Mouse (Mus musculus) lung, postnatal 10 days (tissue): Measurements from ENCODE around the gene Slc35c2.
A peak's percentile ranks its signal among the peaks of the same experiment; 100 is the strongest.

ENCODE experiments used
- DNase-seq: peaks from one replicate; pipeline ENCODE4 v3.0.0; 2021

Slc35c2 gene

DNA sequence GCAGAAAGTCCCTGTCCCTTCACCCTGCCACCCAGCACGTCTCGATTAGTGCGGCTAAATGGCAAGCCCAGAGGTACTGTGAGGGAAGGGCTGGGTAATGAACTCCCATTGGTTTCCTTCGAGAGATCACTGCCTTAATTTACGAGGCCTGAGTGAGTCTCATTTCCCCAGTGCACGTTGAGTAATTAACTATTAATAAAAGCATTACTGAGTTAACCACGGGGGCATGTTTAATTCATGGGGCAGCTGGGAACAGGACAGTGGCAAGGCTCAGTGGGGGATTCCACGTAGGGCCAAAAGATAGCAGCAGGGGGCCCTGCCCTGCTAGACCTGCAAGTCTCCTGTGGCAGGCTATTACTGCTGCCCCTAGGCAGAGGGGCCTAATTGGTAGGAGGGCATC is 16.3 kb downstream of the Slc35c2 start:
- no peak for DNase-seq

DNA sequence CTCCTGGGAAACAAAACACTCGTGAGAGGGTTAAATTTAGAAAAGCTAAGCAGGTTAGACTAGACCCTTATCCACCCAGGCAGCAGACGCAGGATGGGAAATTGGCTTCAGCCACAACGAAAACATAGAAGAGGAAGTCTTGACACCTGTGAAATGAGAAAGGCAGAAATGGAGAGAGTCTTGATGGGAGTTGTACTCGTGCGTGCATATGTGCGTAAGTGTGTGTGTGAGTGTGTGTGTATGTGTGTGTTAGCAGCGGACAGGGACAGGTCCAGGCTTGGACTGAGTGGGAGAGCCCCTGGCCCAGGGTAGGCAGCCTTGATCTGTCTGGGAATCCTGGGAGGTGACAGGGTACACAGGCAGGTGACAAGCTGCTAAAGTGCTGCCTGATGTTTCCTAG is 16.8 kb downstream of the Slc35c2 start:
- no peak for DNase-seq

DNA sequence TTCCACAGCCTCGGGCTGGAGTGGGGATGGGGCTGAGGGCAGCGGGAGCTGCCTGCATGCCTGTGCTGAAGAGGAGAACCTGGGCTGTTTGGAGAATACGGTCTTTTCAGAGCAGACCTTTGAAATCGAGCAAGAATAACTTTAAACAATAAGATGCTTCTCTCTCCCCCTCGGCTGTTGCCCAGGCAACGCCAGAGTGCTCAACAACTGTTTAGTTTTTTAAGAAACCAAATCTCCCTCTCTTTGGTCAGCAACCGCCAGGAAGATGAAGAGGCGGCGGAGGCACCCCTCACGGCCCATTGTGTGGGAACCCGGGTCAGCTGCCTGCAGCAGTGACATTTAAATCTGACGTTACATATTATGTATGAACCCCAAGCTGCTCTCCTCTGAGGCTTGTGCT is 20.9 kb downstream of the Slc35c2 start:
- no peak for DNase-seq

DNA sequence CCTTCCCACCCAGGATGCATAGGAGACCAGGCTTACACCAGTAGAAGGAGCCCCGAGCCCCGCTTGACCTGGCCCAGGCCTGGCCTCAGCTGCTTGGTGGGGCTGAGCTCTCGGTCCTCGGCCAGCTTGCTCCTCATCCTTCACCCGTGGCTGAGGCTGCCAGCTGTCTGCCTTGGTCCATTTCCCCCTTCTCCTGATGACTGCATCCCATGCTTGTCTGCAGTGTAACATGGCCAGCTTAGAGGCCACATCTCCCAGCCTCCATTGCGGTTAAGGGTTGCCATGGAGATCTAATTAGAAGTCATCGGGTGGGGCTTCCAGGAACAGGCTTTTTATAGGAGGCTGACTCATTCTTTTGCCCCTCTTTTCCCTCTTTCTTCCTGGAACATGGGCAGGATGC is 23.8 kb downstream of the Slc35c2 start:
- DNase-seq = peak; percentile 38

DNA sequence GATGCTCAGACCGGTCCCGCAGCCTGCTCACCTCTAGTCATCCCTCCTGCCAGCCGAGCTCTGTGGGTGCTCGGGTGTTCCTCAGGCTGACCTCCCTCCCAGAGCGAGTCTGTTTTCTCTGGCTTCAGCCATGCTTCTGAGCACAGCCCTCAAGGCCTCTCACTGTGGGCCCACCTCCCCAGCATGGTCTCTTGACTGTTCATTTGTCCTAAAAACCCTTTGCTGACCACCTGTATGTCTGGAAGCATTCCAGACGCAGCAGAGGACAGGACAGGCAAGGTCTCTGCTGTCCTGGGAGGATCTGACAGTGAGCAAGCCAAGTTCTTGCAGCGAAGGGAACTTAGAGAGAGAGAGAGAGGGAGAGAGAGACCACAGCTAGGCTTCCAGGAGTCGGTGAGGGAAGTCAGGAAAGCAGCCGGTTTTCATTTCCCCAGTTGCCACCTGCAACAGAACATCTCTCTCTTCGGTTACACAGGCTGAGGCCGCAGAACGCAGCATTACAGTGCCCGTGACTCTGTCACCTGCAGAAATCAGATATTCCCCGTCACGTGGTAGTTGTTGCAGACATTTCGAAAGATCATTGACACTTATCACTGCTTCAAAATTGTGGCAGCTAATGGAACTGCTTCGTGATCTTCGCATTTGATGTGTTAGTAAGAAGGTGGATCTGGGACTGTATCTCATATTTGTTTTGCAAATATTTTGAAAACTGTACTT is 25.2 kb downstream of the Slc35c2 start:
- no peak for DNase-seq

DNA sequence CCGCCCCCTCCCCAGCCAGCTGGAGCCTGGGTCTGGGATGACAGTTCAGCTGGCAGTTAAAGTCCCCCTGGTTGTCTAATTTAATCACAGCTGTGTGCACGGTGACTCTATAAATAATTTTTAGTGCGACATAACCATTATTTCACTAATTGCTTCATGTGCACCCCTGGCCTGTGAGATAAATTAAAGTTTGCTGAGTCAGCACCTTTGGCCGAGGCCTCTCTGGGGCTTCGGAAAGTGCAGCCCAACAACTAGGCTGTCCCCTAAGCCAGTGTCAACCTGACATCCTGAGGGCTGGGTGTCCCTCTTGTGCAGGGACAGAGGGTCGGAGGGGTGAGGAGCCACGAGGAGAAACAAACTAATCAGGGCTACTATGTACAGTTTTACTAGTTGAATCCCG is 27.8 kb downstream of the Slc35c2 start:
- DNase-seq = no peak

DNA sequence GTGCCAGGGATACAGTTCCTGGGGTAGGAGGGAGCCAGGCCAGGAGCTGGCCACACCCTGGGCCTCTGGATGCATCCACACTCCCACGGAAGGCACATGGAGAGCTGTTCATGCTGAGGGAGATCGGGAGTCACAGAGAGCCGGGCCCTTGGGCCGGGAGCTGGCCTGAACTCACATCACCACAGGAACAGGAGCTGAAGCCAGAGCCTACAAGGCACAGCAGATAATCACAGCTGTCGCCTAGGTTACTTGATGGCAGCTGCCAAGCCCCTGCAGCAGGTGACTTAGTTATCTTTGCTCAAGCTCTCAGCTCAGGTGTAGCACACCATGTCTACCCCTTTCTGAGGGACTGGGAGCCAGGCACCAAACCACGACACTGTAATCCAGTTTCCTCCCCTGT is 29.3 kb downstream of the Slc35c2 start:
- no peak for DNase-seq

DNA sequence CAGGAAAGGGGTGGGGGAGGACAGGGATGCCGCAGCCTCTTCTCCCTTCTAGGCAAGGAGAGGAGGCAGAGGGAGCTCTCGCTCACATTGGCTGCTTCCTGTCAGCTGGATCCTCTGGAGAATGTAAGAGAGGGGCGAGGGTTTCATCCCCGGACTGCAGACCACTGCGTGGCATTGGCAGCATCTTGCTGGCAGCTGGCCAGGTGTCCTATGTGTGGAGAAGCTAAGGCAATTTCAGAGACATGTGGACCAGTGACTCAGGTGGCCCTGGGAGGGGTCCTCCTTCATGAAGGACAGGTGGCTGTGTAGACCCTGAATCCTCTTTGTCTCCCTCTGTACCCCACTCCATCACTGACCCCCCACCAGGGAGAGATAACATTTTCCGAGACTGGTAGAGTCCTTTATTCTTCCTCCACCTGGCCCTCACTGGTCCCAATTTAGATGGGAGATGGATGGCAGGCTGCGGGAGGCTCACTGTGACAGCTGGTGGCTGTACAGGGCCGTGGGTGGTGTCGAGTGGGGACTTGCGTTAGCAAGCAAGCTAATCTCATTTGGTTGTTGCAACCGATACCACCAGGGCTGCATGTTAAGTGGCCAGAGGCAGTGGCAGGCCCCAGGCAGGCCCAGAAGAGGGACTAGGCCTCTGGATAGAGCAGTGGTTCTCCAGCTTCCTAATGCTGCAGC is 30.4 kb downstream of the Slc35c2 start:
- DNase-seq = no peak

DNA sequence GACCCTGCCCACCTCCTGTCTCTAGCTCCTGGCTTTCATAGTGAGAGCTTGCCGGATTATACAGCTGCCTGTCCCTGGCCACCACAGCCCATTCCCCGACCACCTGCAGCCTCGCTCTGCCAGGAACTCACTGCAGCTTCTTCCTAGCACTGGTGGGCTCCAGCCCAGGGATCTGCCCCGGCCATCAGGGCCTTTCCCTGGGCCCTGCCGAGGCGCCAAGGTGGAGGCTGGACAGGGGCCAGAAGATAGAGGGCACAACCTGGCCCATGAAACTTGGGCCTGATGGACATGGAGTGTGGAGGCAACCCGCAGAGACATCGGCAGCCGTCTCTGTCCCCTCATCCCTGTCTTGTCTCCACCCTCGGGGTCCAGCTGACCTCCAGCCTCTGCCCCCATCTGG is 31.5 kb downstream of the Slc35c2 start:
- no peak for DNase-seq

DNA sequence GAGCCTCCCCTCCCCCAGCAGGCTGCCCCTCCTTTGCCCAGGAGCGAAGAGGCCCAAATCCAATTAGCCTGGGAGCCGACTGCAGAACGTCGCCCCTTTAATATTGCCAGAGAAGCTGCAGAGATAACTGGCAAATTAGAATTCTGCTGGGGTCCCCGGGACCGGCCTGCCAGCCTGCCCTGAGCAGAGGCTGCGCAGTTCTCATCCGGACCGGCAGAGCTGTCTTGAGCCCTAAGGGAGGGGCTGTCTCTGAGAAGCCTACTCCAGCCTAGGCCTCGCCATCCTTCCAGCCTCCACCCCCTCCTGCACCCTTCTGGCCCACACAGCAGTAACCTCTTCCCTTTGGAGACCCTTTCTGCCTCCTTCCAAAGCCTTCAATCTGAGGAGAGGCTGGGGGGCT is 33.8 kb downstream of the Slc35c2 start:
- no peak for DNase-seq

DNA sequence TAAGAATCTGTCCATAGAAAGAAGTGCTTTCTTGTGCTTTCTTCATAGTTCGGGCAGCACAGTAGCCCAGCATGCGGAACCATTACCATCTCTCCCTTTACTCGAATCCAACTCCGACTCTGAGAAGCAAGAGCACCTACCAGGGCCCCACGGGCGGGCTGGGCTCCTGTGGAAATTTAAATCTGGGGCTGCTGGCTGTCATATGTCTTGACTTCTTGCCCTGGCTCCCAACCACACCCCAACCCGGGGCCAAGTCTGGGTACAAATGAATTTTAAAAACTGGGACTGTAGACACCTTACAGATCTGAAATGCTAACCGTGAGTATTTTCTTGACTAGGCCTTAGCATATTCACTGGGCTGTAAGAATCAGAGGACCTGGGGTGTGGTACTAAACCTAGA is 34.4 kb downstream of the Slc35c2 start:
- DNase-seq = no peak

DNA sequence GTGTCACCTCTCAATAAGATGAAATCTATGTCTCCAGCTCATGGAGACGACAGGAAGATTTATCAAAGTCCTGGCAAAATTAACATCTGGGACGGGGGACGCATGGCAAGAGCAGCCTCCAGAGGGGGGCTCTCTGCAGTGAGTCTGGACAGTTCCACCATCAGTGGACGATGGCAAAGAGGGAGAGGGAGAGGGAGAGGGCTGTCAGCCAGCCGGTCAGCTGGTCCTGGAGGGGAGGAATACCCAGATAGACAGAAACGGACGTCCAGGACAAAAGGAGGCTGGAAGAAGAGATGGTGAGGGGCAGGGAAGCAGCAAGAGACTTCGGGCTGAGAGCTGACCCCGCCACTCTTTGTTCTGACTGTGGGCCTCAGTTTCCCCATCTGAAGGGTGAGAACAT is 34.9 kb downstream of the Slc35c2 start:
- DNase-seq = no peak

DNA sequence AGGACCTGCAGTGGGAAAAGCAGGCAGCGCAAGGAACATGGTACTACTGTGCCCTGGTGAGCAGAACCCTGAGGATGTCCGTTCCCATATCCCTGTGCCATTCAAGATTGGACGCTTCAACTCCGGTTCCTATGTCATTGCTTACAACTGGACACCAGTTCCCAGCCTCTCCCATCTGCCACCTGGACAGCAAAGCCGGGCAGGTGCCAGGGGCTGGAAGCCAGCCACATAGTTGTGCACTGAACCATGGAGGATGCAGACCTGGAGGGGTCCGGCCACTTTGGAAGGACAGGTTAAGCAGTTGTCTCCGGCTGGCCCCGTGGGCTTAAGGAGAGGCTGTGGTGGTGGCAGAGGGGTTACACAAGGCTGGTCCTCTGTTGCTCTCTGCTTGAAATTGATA is 35.3 kb downstream of the Slc35c2 start:
- no peak for DNase-seq

DNA sequence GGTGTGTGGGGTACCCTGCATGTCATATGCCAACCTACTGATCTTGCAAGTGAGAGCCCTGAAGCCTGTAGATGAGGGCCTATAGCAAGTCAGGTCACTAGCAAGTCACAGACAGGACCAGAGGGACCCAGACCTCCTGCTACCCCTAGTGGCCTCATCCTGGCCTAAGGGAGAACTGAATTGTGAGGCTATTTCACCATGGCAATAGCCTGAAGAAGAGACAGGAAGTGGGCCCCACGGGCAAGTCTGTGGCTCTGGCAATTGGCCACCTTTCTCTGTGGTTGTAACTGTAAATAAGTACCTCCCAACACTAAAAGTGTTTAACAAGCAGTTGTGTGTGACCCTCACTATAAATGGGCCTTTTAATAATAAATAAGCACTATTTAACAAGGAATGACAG is 36.8 kb downstream of the Slc35c2 start:
- DNase-seq = peak; percentile 36

DNA sequence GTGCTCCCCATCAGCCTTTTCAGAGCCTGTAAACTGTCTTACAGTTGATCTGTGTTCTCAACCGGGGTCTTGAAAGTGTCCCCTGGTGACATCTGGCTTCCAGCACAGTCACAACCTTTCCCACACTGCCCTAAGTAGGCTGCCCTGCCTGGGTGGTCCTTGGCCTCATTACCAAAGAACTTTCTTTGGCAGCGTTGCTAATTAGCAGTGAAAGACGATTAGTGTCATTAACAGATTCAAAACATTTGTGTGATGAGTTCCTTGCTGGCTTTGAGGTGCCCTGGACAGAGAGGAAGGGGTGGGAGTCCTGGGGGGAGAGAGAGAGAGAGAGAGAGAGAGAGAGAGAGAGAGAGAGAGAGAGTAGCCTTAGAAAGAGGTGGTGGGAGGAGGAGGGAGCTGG is 38.7 kb downstream of the Slc35c2 start:
- DNase-seq = peak; percentile 77

DNA sequence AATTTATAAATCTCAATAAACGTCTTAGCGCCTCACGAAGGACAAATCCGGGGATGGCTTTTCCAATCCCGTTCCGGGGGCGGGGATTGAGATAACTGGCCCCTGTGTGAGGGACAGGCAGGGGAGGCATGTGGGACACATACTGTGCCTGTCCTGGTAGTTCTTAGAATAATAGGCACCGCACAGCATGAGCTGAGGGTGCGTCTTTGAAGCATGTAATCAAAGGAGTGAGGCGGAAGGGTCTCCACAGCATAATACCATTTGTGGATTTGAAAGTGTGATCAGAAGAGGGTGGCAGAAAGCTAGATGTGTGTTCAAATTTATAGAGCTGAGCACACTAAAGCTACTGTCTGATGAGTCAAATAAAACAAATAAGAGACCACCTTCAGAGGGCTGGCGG is 41.3 kb downstream of the Slc35c2 start:
- no peak for DNase-seq

DNA sequence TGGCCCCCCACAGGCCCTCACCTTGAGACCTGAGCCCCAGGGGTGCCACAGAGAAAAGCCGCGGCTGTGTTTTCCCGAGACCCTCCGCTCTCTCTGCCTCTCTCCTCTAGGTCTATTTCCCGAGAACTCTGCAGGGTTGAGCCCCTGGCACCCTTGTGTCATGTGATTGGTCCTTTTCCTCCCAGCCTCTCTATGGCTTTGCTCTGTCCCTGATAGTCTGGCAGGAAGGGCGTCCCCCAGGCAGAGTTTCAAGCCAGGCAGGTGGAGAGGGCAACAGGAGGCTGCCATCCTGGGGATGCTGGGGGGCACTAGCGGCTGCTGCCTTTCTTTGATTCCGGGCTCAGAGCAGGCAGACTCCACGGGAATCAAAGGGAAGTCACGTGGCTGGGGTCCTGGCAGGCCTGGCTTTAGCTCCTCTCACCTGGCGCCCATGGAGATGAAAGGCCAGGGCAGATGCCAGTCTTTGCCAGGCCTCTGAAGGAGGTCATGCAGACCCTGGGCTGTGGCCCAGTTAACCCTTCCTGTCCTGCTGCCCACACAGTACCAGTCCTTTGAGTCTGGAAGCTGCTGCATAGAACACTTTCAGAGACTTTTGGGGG is 44.4 kb downstream of the Slc35c2 start:
- no peak for DNase-seq

DNA sequence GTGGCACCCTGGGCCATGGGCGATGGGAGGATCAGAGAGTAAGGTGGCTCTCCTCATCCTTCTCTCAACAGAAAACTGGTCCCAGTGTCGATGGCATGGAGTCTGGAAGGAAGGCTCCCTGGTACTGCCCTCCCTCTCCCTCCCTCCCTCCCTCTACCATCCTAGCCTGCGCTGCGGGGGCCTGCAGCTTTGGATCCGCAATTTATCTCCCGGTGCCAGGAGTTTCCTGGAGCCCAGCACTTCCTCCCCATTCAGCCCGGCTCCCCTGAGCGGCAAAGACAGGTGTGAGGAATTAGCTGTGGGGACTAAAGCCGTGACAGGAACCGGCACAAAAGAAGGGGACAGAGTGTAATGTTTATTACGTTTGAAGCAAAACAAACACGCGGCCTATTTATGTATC is 45.1 kb downstream of the Slc35c2 start:
- DNase-seq = no peak

DNA sequence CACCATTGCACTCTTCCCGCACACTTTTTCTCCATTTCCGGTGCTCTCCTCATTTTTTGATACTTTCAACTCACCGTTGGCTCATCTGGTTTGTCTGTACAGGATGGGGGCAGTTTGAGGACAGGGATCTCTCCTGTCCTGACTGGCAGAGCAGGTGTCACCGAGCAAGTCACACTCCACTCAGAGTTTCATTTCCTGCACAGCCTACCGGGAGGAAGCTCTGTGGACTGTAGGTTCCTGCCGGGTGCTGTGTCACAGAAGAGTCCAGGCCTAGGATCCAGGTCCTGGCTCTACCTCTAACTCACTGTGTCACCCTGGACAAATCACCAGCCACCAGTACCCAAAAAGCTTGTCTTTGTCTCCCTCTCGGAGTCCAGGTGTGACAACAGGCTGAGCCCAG is 45.9 kb downstream of the Slc35c2 start:
- no peak for DNase-seq

DNA sequence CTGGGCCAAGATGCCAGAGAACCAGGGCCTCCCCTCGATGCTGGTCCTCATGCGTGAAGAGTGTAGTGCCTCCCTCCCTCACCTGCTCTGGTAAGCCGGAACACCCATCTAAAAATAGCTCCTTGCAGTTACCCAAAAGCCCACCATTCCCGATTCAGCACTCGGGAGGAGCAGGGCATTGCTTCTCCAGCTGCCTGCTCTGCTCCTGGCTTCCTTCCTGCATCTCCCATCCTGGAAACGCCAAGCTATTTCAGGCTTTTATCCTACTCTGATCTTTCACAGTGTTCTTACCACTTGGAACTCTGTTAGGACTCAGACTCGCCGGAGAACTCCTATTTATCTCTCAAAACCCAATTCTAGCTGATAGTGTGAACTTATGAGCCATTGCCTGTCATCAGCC is 47.3 kb downstream of the Slc35c2 start:
- DNase-seq = no peak

DNA sequence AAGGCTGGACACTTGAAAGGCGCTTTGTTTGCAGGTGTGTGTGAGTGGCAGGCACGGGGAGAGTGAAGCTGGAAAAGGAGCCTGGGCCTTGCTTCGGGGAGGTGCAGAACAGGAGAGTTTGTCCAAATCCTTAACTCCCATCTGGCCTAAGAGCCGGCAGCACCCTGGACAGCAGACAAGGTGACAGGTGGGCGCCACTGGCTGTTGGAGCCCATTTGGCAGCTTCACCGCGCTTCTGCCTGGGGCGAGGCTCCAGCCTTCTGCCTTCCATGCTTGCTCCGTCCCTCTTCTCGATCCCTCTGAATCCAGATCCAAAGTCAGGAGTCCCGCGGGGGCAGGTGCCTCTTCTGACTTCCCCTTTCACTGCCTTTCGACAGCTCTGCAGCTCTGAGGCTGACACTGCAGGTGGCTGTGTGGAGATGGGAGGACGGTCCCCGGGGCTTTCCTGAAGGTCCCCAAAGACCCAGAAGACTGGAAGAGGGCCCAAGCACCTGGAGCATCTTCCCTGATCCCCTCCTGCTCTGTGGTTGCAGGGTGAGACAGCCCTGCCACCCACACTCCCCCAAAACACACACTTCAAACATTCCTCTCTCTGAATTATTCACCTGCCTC is 48.0 kb downstream of the Slc35c2 start:
- DNase-seq = no peak

DNA sequence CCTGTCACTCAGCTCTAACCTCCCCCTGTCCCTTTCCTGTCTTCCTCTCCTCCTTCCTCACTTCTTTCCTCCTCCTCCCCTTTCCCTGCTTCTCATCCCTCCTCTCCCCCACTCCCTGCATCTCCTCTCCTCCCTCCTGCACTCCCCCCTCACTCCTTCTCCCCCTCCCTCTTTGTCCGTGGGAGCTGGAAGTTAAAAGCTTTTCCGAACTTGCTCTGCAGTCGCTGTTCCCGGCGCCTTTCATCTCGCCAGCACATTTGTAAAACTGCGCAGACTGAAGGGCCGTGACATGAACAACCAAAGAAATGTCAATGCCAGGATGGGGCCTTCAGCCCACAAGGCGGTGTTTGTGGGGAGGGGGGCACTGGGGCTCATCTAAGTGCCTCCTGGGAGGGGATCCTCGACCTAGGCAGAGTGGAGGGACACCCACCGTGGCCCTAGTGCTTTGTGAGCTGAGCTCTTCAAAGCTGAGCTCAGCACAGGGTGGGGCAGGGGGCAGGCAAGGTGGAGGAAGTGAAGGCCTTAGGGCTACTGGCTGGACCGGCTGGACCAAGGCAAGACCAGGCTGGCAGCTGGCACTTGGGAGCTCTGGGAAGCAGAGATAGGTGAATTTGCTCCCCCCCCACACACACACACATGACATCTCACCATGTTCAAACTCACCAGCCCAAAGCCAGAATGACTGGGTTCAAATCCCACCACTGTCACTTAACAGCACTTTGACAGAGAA is 49.1 kb downstream of the Slc35c2 start:
- DNase-seq = peak; percentile 28

DNA sequence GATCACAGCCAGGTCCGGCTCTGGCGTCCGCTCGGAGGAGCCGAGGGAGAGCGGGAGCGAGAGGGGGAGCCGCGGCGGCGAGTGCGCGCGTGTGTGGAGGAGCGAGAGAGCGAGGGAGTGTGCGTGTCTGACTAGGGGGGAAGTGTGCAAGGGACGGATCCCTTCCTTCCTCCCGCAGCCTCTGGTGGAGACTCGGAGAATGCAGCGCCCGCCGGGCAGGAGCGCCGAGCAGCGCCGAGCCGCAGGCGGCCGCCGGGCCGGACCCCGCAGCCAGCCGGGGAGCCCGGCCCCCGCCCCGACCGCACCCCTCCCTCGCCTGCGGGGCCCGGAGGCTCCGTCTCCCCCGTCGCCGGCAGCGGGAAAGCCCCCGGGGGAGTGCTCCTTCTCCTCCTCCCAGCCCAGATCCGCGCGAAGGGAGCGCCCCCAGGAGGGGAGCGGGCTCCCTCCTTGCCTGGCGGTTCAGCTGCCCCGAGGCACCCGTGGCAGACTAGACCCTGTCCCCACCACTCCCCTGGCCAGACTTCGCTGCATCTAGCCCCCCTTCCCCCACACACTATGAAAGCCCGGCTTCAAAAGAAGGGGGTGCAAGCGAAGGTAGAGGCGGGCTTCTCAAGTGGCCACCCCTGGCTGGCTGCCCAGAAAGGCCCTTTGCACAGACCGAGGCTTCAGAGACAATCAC is 52.9 kb downstream of the Slc35c2 start, which contains the start of gene Cdh22:
TSS of gene Cdh22 (minus strand) at position 241 of the 679 bp plus-strand sequence.
- peak; percentile 84 for DNase-seq
